Mouse (Mus musculus): ENCODE data around the gene Mettl14. TPM values are rescaled to one million over a fixed set of nuclear protein-coding genes. Genes with fewer than 3 reads are reported as not detected.

Gene Mettl14
- polyA plus RNA-seq (2012; ENCODE audit: insufficient read depth, low replicate concordance): 4.4 TPM in 1 of 2 replicates, not detected in the other

DNA sequence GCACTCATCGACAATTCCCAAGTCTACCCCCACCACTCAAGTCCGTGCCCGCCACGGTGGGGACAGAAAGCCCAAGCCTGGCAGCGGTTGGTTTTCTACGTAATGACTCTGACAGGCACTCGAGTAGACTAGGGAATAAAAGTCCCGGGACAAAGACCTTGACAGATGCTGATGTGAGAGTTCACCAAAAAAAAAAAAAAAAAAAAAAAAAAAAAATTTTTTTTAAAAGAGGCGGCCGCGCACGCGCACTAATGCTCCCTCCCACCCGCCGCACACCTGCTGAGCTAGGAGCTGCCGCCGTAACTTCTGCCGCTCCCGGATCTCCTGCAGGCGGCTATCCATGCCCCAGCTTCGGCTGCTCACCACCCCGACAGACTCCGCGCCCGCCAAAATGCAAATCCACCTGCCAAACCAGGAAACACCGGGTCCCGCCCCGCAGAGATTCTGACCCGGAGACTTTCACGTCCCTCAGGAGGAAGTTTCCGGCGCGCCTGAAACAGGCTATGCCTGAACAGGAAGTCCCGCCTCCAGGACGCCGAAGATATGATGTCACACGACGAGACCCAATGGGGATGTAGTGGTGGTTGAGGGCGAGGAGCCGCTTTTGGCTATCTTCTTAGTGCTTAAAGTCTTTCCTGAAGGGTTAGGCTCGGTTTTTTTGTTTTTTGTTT lies at the start of gene Mettl14:
Gene Mettl14 (minus strand): TSS at position 623 of the 671 bp plus-strand sequence.
- no peak for TF ChIP-seq GATA1 (IDR thresholded peaks at IDR 0.05; ENCODE audit: borderline replicate concordance, low read length)
- TF ChIP-seq FLI1 (IDR thresholded peaks at IDR 0.05; ENCODE audit: low read length): 0 out of 2 replicates have a peak, but pooled peaks have one; percentile 11
- Histone ChIP-seq H3K36me3 (replicated peaks; ENCODE audit: low read length) (peaks cover 15% of the 10 kb centered on the region), H3K4me1 (peaks cover 19% of the 10 kb centered on the region), H3K4me3 (replicated peaks) (peak within 1 kb of the TSS; percentile 98), H3K27me3 (replicated peaks) (peaks cover 4% of the 10 kb centered on the region), H3K9me3 (no peaks in the 10 kb centered on the region)

- Histone ChIP-seq H3K27me3 (replicated peaks) (no peaks in the 10 kb centered on the region), H3K36me3 (replicated peaks; ENCODE audit: low read length) (no peaks in the 10 kb centered on the region), H3K9me3 (peaks cover 14% of the 10 kb centered on the region), H3K4me1 (peaks cover 34% of the 10 kb centered on the region), H3K4me3 (replicated peaks) (no peak overlapping the region)
- TF ChIP-seq GATA1 (IDR thresholded peaks at IDR 0.05; ENCODE audit: borderline replicate concordance, low read length): no peak
- TF ChIP-seq FLI1 (IDR thresholded peaks at IDR 0.05; ENCODE audit: low read length): no peak
These were observed 47.5 kb upstream of the Mettl14 start for GRCm38 (mm10) chr3:123433362-123433761.

GRCm38 (mm10) chr3:123431951-123432674 lies 46.2 kb upstream of the Mettl14 start:
- Histone ChIP-seq H3K27me3 (replicated peaks) (no peaks in the 10 kb centered on the region), H3K9me3 (peaks cover 14% of the 10 kb centered on the region), H3K36me3 (replicated peaks; ENCODE audit: low read length) (no peaks in the 10 kb centered on the region), H3K4me3 (replicated peaks) (peak overlapping the region; percentile 46), H3K4me1 (peaks cover 34% of the 10 kb centered on the region)
- TF ChIP-seq GATA1 (IDR thresholded peaks at IDR 0.05; ENCODE audit: borderline replicate concordance, low read length): no peak
- TF ChIP-seq FLI1 (IDR thresholded peaks at IDR 0.05; ENCODE audit: low read length): no peak

- Histone ChIP-seq H3K27me3 (replicated peaks) (peaks cover 2% of the 10 kb centered on the region), H3K4me1 (peaks cover 28% of the 10 kb centered on the region), H3K4me3 (replicated peaks) (no peak overlapping the region), H3K36me3 (replicated peaks; ENCODE audit: low read length) (no peaks in the 10 kb centered on the region), H3K9me3 (peaks cover 8% of the 10 kb centered on the region)
- TF ChIP-seq FLI1 (IDR thresholded peaks at IDR 0.05; ENCODE audit: low read length): no peak
- TF ChIP-seq GATA1 (IDR thresholded peaks at IDR 0.05; ENCODE audit: borderline replicate concordance, low read length): no peak
These were observed 43.9 kb upstream of the Mettl14 start for GRCm38 (mm10) chr3:123429597-123430458.

DNA sequence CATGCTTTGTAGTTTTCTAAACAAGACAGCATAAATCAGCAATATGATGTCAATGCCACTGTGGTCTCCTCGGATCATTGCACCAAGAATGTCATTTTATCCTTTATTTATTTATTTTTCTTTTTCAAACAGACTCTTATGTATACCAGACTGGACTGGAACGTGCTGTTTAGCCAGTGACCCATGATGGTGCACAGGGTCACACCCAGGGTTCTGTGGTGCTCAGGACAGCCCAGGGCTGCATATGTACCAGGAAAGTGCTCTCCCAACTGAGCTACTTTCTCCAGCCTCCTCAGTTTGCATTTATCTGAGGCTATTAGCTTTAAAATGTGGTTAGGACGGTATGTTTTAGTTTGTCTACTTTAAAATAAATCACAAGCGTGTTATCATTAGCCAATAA lies 42.1 kb upstream of the Mettl14 start:
- TF ChIP-seq GATA1 (IDR thresholded peaks at IDR 0.05; ENCODE audit: borderline replicate concordance, low read length) (no peak), FLI1 (IDR thresholded peaks at IDR 0.05; ENCODE audit: low read length) (no peak)
- H3K4me3 ChIP-seq (replicated peaks): no peak overlapping the region
- no peaks in the 10 kb centered on the region for H3K36me3 ChIP-seq (replicated peaks; ENCODE audit: low read length)
- peaks cover 2% of the 10 kb centered on the region for H3K27me3 ChIP-seq (replicated peaks)
- H3K9me3 ChIP-seq: peaks cover 6% of the 10 kb centered on the region
- H3K4me1 ChIP-seq: peaks cover 24% of the 10 kb centered on the region

- Histone ChIP-seq H3K36me3 (replicated peaks; ENCODE audit: low read length) (no peaks in the 10 kb centered on the region), H3K4me1 (peaks cover 6% of the 10 kb centered on the region; the same call in 1 of the 2 replicates), H3K9me3 (peaks cover 6% of the 10 kb centered on the region), H3K27me3 (replicated peaks) (peaks cover 2% of the 10 kb centered on the region), H3K4me3 (replicated peaks) (no peak overlapping the region)
- TF ChIP-seq FLI1 (IDR thresholded peaks at IDR 0.05; ENCODE audit: low read length): no peak
- no peak for TF ChIP-seq GATA1 (IDR thresholded peaks at IDR 0.05; ENCODE audit: borderline replicate concordance, low read length)
These were observed 39.7 kb upstream of the Mettl14 start for GRCm38 (mm10) chr3:123425647-123426046.

GRCm38 (mm10) chr3:123413173-123413572 lies 27.3 kb upstream of the Mettl14 start:
- Histone ChIP-seq H3K4me1 (no peaks in the 10 kb centered on the region), H3K36me3 (replicated peaks; ENCODE audit: low read length) (no peaks in the 10 kb centered on the region), H3K4me3 (replicated peaks) (no peak overlapping the region), H3K27me3 (replicated peaks) (peaks cover 5% of the 10 kb centered on the region), H3K9me3 (peaks cover 13% of the 10 kb centered on the region; the same call in 1 of the 2 replicates)
- TF ChIP-seq GATA1 (IDR thresholded peaks at IDR 0.05; ENCODE audit: borderline replicate concordance, low read length) (no peak), FLI1 (IDR thresholded peaks at IDR 0.05; ENCODE audit: low read length) (no peak)

GRCm38 (mm10) chr3:123411821-123412578 lies 26.1 kb upstream of the Mettl14 start:
- Histone ChIP-seq H3K27me3 (replicated peaks) (peaks cover 5% of the 10 kb centered on the region), H3K36me3 (replicated peaks; ENCODE audit: low read length) (no peaks in the 10 kb centered on the region), H3K4me3 (replicated peaks) (no peak overlapping the region), H3K4me1 (no peaks in the 10 kb centered on the region), H3K9me3 (peaks cover 13% of the 10 kb centered on the region; the same call in 1 of the 2 replicates)
- TF ChIP-seq FLI1 (IDR thresholded peaks at IDR 0.05; ENCODE audit: low read length) (no peak), GATA1 (IDR thresholded peaks at IDR 0.05; ENCODE audit: borderline replicate concordance, low read length) (no peak)

DNA sequence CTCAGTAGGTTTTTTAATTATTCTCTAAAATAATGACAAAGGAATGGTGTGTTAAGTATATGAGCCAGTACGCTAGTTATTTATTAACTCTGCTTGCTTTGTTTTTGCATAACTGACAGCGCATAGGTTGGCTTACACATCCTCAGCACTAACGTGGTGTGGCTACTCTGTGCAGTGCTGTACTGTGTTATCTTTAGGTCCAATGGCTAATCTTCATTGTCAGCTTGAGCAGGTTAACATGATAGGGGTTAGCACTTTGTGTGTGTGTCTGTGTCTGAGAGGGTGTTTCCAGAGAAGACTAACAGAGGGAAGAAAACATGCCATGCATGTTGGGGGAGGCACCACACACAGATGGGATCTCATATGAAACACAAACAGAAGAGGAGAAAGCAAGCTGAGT lies 19.0 kb upstream of the Mettl14 start:
- TF ChIP-seq GATA1 (IDR thresholded peaks at IDR 0.05; ENCODE audit: borderline replicate concordance, low read length) (no peak), FLI1 (IDR thresholded peaks at IDR 0.05; ENCODE audit: low read length) (no peak)
- H3K36me3 ChIP-seq (replicated peaks; ENCODE audit: low read length): no peaks in the 10 kb centered on the region
- H3K9me3 ChIP-seq: 0 out of 2 replicates have a peak, but pooled peaks cover 7% of the 10 kb centered on the region
- H3K4me3 ChIP-seq (replicated peaks): no peak overlapping the region
- H3K4me1 ChIP-seq: no peaks in the 10 kb centered on the region
- H3K27me3 ChIP-seq (replicated peaks): peaks cover 5% of the 10 kb centered on the region

All from megakaryocyte, embryonic 14.5 days (primary cell).